Mouse (Mus musculus) forebrain, embryonic 14.5 days (tissue): ENCODE measurements at regions not wholly inside any gene's neighbourhood (a gene's known extent, or its start where the extent isn't known, plus 50 kb on each side); places are given as distances from the start of the nearest gene placed in this dataset.
A peak's percentile ranks its signal among the peaks of the same experiment; 100 is the strongest.

ENCODE experiments used
- ATAC-seq: fragments of 200-750 bp; cut with Nextera tagmentation; 2 replicates; pipeline ENCODE4 v1.8.0; 2017; ENCODE audit warnings: mild to moderate bottlenecking, moderate library complexity
- DNase-seq: peaks from one replicate; pipeline ENCODE4 v3.0.0-alpha.2; 2015; ENCODE audit warnings: low spot score
- H3K27ac ChIP-seq: fragments of 300-500 bp; sonication (generic); 2 replicates; pipeline ENCODE4 v1.5.1; 2014; ENCODE audit warnings: low read depth, mild to moderate bottlenecking, control low read depth, low read length, moderate library complexity
- H3K27me3 ChIP-seq: fragments of 300-500 bp; sonication (generic); replicated peaks from 2 replicates; pipeline ENCODE4 v1.6.1; 2014; ENCODE audit warnings: low read length, control low read depth, mixed read lengths; ENCODE audit not compliant: control insufficient read depth, insufficient read depth
- H3K36me3 ChIP-seq: fragments of 300-500 bp; sonication (generic); 2 replicates; pipeline ENCODE4 v1.6.1; 2014; ENCODE audit warnings: low read length, control low read depth; ENCODE audit not compliant: control insufficient read depth, insufficient read depth
- H3K4me1 ChIP-seq: fragments of 300-500 bp; sonication (generic); 2 replicates; pipeline ENCODE4 v1.6.1; 2014; ENCODE audit warnings: antibody characterized with exemption, low read length, control low read depth; ENCODE audit not compliant: control insufficient read depth, insufficient read depth
- H3K4me2 ChIP-seq: fragments of 300-500 bp; sonication (generic); 2 replicates; pipeline ENCODE4 v1.6.1; 2014; ENCODE audit warnings: mild to moderate bottlenecking, control low read depth, low read length
- H3K4me3 ChIP-seq: fragments of 300-500 bp; sonication (generic); 2 replicates; pipeline ENCODE4 v1.5.1; 2014; ENCODE audit warnings: low read depth, low read length, control low read depth
- H3K9ac ChIP-seq: fragments of 300-500 bp; sonication (generic); 2 replicates; pipeline ENCODE4 v1.6.1; 2014; ENCODE audit warnings: mild to moderate bottlenecking, low read length, control low read depth, moderate library complexity
- H3K9me3 ChIP-seq: fragments of 300-500 bp; sonication (generic); replicated peaks from 2 replicates; pipeline ENCODE4 v1.6.1; 2016; ENCODE audit warnings: low read length, control low read depth, mixed read lengths; ENCODE audit not compliant: control insufficient read depth
- WGBS: fragments of 180-500 bp; shearing (Covaris S2); extraction: QIAGEN DNeasy Blood & Tissue Kit; methylation state at CpG from one replicate; pipeline ENCODE4 v1.1.7; 2014; 5-methylcytosine and 5-hydroxymethylcytosine counted together

DNA sequence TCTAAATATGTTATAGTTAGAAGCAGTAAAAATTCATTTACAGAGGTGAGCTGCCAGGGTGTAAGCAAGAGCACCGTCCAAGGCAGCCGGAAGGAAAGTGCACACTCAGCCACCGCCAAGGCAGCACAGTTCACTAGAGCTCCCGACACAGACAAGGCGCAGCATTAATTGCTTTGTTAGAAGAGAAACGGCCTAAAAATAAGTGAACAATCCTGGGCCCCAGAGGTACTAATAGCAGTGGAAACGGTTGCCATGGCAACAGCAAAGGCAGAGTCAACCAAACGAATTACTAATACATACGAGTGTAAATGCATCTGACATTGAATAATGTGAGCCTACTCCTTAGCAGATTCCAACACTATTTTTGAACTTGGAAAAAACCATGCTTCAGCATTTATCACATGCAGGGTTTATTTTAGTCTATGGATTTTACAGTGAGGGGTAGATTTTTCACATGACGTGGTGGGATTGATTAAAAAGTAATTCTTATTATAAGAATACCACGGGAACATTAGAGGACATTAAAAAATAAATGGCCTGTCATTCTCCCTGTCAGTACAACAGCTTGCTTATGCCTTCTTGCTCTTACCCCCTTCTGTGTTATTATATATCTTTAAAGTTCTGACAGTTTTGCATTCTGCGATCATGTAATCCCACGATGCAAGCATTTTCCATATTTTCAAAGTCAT lies 62.5 kb downstream of the Cavin4 start:
- Histone ChIP-seq H3K9me3 (no peaks in the 10 kb centered on the region), H3K4me2 (peak overlapping the region; percentile 1; the same call in 1 of the 2 replicates), H3K27me3 (no peaks in the 10 kb centered on the region), H3K9ac (0 out of 2 replicates have a peak overlapping the region, but pooled peaks have one; percentile 26), H3K27ac (peak overlapping the region; percentile 14; the same call in 1 of the 2 replicates), H3K4me3 (no peak overlapping the region), H3K4me1 (peaks cover 14% of the 10 kb centered on the region), H3K36me3 (no peaks in the 10 kb centered on the region)
- peak; percentile 91 for DNase-seq
- 26% methylated on average over 13 of the region's 13 CpGs for WGBS
- ATAC-seq = peak; percentile 83

DNA sequence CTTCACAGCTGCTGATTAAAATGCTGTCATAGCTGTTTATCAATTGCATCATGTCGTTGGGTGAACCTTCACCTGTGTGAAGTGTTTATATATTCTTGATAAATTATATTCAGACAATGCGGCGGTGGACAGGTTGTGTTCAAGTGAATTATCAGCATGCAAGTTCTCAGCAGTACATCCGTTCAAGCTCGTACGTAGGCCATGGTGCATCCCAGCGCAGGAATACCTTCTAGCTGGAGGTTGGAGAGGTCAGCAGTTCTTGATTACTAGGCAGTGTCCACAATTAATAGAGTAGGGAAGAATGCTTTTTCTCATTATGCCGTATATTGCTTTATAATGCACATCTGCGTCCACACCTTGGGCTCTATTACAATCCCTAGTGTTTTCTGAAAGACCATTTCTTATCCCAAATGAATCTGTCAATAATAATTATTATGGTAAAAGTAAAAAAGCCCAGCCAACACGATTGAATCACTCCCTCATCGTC lies 63.1 kb downstream of the Cavin4 start:
- Histone ChIP-seq H3K9me3 (no peaks in the 10 kb centered on the region), H3K9ac (no peak overlapping the region), H3K36me3 (no peaks in the 10 kb centered on the region), H3K4me1 (peaks cover 14% of the 10 kb centered on the region), H3K4me3 (no peak overlapping the region), H3K27me3 (no peaks in the 10 kb centered on the region), H3K4me2 (no peak overlapping the region), H3K27ac (0 out of 2 replicates have a peak overlapping the region, but pooled peaks have one; percentile 14)
- peak; percentile 22; the same call in 1 of the 2 replicates for ATAC-seq
- 85% methylated on average over 11 of the region's 11 CpGs for WGBS
- DNase-seq = no peak

DNA sequence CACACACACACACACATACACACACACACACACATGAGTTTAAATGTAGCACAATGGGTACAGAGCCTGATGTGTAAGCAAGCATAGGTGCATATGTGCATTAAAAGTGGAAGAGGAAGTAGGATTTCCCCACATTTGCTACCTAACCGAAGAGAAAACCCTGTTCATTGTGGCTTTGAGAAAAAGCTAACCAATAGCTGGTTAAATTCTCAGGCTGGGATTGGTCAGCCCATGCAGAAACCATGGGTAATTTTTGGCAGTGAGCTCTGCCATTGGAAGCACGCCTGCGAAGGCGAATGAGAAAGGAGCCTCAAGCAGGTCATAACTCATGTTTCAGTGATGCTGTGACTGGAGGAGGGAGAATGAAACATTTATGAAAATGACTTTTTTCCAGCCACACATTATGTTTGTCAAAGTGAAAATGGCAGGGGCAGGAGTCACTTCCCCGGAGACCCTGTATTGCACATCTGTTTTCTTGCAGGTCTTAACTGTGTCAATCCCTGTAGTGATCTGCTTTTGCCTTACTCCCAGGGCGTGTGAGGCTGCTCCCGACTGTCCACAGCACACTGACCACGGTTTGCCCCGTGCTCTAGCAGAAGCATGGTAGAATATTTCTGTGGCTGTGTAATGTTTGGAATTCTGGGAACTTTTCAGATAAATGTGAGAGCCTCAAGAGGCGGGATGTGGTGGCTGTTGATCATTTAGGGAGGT lies 71.7 kb downstream of the Cavin4 start:
- Histone ChIP-seq H3K4me2 (no peak overlapping the region), H3K9ac (no peak overlapping the region), H3K9me3 (no peaks in the 10 kb centered on the region), H3K36me3 (no peaks in the 10 kb centered on the region), H3K27me3 (no peaks in the 10 kb centered on the region), H3K4me1 (no peaks in the 10 kb centered on the region), H3K27ac (no peak overlapping the region), H3K4me3 (no peak overlapping the region)
- DNase-seq (no peak), ATAC-seq (no peak)
- 71% methylated on average over 10 of the region's 10 CpGs for WGBS

DNA sequence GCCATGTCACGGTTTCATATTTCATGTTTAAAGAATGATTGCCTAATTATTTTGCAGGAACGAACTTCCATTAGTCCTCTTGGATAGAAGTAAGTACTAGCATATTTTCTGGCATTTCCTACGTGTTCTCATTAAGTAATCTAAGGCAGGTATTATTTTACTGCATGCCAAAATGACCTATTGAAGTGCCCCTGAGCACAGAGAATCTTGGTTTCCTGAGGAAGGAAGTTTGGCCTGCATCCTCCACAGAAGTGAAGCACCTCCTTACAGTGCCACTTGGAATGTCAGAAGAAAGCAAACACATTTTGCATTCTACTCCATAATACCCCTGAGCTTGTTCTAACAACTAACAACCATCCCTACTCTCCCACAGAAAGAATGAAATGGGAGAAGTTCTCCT lies 82.9 kb downstream of the Cavin4 start:
- ATAC-seq = no peak
- Histone ChIP-seq H3K4me2 (no peak overlapping the region), H3K4me1 (no peaks in the 10 kb centered on the region), H3K27ac (no peak overlapping the region), H3K9ac (no peak overlapping the region), H3K36me3 (no peaks in the 10 kb centered on the region), H3K9me3 (no peaks in the 10 kb centered on the region), H3K27me3 (no peaks in the 10 kb centered on the region), H3K4me3 (no peak overlapping the region)
- WGBS = 82% methylated on average over 3 of the region's 3 CpGs
- DNase-seq = no peak

DNA sequence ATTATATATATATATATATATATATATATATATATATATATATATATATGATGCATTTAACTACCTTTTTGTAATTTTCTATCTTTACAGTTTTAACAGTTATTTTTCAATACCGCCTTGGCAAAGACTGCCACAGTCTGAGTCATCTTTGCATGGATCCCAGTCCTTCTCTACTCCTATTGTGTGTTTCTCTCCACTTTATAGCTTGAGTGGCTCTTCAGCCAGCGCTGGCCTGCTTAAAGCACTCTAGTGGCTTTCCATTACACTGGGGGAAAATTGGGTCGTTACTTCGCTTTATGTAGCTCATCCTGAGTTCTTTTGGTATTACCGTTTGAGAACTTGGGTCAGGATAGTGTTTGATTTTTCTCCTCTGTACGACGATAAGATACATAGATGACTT lies 86.3 kb downstream of the Cavin4 start:
- Histone ChIP-seq H3K4me3 (no peak overlapping the region), H3K4me2 (no peak overlapping the region), H3K36me3 (no peaks in the 10 kb centered on the region), H3K9ac (no peak overlapping the region), H3K9me3 (no peaks in the 10 kb centered on the region), H3K4me1 (no peaks in the 10 kb centered on the region), H3K27me3 (no peaks in the 10 kb centered on the region), H3K27ac (no peak overlapping the region)
- ATAC-seq (no peak), DNase-seq (no peak)
- WGBS = 83% methylated on average over 7 of the region's 7 CpGs

DNA sequence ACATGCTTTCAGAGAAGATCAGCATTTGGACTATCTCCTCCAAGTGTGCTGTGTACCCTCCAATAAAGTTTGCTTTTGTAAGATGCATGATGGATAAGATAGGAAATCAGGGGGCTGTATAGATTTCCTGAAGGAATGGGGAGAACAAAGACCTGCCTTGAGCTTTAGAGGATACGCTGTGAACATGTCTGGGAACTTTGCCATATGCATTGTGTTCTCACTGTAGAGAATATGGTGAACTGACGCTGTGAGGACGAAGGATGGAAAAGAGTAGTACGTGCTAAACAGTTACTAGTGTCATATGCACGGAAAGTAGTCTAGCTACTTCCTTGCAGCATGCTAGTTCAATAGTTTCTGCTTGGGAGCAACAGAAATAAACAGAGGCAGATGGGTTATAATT lies 86.8 kb downstream of the Cavin4 start:
- 47% methylated on average over 5 of the region's 5 CpGs for WGBS

DNA sequence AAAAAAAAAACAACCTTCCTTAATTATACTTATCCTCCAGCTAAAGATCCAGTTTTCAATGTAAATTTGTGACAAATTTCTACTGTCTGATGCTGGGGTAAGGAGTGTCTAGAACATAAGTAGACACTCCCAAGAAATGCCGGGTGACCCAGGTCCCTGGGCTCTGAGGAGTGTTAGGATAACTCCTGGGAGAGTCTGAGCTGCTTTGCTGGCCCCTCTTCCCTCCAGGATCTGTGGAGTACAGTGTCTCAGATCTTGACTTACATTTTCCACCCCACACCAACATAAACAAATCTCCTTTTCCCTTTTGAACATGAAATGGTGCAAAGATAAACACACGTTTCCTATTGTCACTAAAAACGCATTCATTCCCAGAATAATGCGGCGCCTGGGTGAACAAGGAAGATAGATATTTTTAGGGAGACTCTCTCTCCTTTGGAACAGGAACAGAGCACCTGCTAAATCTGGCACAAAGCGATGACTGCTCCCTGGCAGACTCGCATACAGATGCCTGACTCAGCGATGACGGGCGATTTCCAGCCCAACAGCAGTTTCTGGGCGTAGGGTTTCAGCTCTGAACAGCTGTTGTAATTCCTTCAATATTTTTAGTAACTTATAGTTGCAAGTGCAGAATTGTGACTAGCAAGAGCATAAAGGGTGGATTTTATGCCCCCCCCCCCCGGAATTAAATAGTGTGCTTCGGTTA lies 91.3 kb downstream of the Cavin4 start:
- Histone ChIP-seq H3K27me3 (no peaks in the 10 kb centered on the region), H3K4me1 (no peaks in the 10 kb centered on the region), H3K9me3 (no peaks in the 10 kb centered on the region), H3K36me3 (no peaks in the 10 kb centered on the region), H3K4me2 (no peak overlapping the region), H3K9ac (no peak overlapping the region), H3K27ac (peak overlapping the region; percentile 10; the same call in 1 of the 2 replicates), H3K4me3 (no peak overlapping the region)
- peak; percentile 75; the same call in 1 of the 2 replicates for ATAC-seq
- peak; percentile 68 for DNase-seq
- WGBS = 70% methylated on average over 13 of the region's 13 CpGs

More for the DNA sequence above, 86.8 kb downstream of the Cavin4 start:
- H3K9ac ChIP-seq = no peak overlapping the region
- no peaks in the 10 kb centered on the region for H3K27me3 ChIP-seq
- no peak overlapping the region for H3K27ac ChIP-seq
- no peaks in the 10 kb centered on the region for H3K4me1 ChIP-seq
- no peak overlapping the region for H3K4me3 ChIP-seq
- DNase-seq = peak; percentile 36
- no peaks in the 10 kb centered on the region for H3K9me3 ChIP-seq
- no peaks in the 10 kb centered on the region for H3K36me3 ChIP-seq
- H3K4me2 ChIP-seq = no peak overlapping the region
- ATAC-seq = no peak

DNA sequence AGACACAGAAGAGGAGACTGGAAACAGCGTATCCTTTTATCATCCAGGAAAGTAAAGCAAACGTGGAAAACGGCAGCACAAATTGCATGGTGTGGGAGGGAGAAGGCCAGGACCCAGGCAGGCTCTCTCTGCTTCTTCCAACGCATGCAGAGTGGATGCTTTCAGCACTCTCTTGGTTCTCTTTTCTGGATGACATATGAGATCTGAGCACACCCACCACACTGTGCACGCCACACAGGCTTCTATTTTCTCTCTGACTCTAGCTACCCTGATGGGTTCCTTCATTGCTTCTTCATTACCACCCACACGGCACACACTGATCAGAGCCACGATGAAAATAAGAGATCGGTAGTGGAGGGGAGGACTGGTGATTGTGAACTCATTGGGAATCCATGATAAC lies 97.3 kb downstream of the Cavin4 start:
- ATAC-seq = no peak
- H3K4me2 ChIP-seq = no peak overlapping the region
- no peak for DNase-seq
- no peak overlapping the region for H3K9ac ChIP-seq
- WGBS = 88% methylated on average over 8 of the region's 8 CpGs
- H3K9me3 ChIP-seq = no peaks in the 10 kb centered on the region
- no peak overlapping the region for H3K27ac ChIP-seq
- no peaks in the 10 kb centered on the region for H3K36me3 ChIP-seq
- no peaks in the 10 kb centered on the region for H3K4me1 ChIP-seq
- no peaks in the 10 kb centered on the region for H3K27me3 ChIP-seq
- no peak overlapping the region for H3K4me3 ChIP-seq
